Mouse (Mus musculus): ENCODE data around the gene Id4. TPM values are rescaled to one million over a fixed set of nuclear protein-coding genes. Genes with fewer than 3 reads are reported as not detected.

Gene Id4
- total RNA-seq, 2 experiments from 2014 or later: 25.0 to 30.6 TPM

DNA sequence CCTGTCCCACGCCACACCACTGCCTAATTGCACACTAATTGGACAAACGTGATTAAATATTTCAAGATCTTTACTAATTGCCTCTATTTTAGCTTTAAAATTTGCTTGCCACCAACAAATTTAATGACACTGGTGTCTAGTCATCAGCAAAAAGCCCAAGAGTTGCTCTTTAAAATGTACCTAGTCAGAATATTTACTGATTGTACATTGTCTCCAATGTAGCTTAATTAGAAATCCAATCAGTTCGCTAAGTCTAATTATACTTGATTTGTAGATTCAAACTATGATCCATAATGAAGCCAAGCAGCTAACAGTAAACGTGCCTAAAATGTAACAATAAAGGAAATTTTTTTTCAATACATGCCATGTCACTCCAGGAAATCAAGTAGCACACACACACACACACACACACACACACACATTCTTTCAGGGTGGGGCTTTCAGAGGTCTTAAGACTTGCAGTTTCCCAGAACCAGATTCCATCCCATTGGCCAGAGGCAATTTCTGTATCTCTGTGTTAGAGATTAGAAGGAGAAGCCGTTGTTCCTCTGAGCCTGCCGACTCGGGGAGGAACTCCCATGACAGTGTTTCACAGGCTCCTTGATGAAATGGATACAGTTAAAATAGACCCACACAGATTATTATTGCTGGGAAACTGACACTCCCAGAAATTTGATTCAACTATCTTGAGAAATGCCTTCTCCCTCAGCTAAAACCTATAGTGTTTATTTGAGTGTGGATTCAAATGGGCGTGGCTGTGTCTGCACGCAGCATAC, 24.1 kb downstream of the Id4 start:
- intact Hi-C loops (cut with DNase I): no loop called here
- DNase-seq (ENCODE audit: low spot score in 2 of 2): no peak

- DNase-seq (ENCODE audit: low spot score in 2 of 2): no peak
- intact Hi-C loops (cut with DNase I): no loop called here
Measured at GRCm38 (mm10) chr13:48290427-48290826, 29.4 kb downstream of the Id4 start.

DNA sequence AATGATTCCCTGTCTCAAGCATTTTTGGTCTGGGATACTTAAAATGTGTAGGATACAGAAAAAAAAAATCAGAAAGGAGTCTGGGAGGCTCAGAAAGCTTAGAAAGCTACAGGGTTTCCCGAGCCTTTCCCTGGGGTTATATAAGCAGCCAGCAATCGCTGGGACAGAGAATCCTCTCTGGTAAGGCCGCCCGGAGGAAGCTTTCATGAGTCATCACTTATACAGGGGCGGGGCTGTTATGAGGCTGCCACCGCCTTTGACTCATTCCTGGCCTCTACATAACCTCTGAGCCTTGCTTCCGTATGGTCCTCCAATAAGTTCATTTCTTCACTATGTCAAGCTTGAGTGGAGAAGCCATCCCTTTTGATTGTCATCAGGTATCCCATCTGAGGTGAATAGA, 53.5 kb downstream of the Id4 start:
- no peak for DNase-seq (ENCODE audit: low spot score in 2 of 2)
- intact Hi-C loops (cut with DNase I): no loop called here

Measured in left cerebral cortex, postnatal 14 days (tissue).